Mouse (Mus musculus): Measurements from ENCODE around the gene Lmo2. TPM values are rescaled to one million over a fixed set of nuclear protein-coding genes. Genes with fewer than 3 reads are reported as not detected.

Gene Lmo2
- polyA plus RNA-seq (2016; fragmentation: Nextera tagmentation; extraction: Ambion mirVana): 21.7 and 35.2 TPM in 2 replicates

DNA sequence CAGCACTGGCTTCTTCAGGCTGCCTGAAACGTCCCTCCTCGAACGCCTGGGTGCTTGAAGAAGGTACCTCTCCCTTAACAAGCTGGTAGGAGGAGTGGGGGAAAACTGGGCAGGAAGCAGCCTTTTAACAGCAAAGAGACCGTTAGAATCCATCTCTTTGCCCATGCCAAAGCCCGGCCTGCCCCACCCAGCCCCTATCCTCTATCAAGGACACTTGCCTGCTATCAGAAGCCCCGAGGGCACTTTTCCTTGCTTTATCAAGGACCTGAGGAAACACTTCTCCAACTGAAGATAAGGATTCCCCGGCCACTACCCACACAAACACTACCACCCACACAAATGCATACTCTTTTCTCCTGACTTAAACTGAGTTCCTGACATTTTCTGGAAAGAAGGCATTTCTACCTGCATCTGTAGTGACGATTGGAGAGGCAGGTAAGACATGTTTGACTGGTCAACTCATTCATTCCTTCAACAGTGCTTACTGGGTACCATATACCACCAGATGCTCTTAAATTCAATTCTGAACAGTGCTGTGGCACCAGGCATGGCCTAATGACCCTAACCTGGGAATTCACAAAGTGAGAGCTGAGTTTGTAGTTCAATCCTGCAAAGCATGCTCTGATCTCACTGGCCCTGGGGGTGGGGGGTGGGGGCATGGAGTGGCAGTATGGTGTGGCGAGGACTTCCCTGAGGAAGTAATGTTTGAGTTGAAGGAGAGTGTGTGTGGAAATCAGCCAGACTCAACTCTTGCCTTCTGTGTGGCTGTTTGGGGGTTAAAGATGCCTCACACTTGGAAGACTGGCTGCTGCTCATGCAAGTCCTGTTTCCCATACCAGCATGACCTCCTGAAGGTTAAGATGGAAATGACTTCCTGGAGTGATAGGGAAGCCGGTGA lies at the start of gene Lmo2:
Gene Lmo2 (plus strand): TSS at position 338 of the 898 bp plus-strand sequence.
- peaks cover 17% of the 10 kb centered on the region for H3K4me1 ChIP-seq
- H3K27ac ChIP-seq: no peak within 1 kb of the TSS
- H3K27me3 ChIP-seq (ENCODE audit: insufficient read depth, poor library complexity, severe bottlenecking): peaks cover 21% of the 10 kb centered on the region
- H3K36me3 ChIP-seq: no peaks in the 10 kb centered on the region
- H3K9me3 ChIP-seq: no peaks in the 10 kb centered on the region
- DNase-seq (ENCODE audit: low spot score): no peak
- WGBS: 27% methylated on average over 10 of the region's 10 CpGs
- H3K4me3 ChIP-seq: no peak within 1 kb of the TSS

- H3K36me3 ChIP-seq: no peaks in the 10 kb centered on the region
- no peak overlapping the region for H3K27ac ChIP-seq
- peaks cover 10% of the 10 kb centered on the region; the same call in 1 of the 2 replicates for H3K4me1 ChIP-seq
- H3K4me3 ChIP-seq: no peak overlapping the region
- H3K9me3 ChIP-seq: no peaks in the 10 kb centered on the region
- 84% methylated on average over 5 of the region's 5 CpGs for WGBS
- no peaks in the 10 kb centered on the region for H3K27me3 ChIP-seq (ENCODE audit: insufficient read depth, poor library complexity, severe bottlenecking)
- peak; percentile 59 for DNase-seq (ENCODE audit: low spot score)
Observed at GRCm38 (mm10) chr2:103910601-103911000, 47.2 kb upstream of the Lmo2 start.

GRCm38 (mm10) chr2:103912481-103913251 lies 45.1 kb upstream of the Lmo2 start:
- Histone ChIP-seq H3K9me3 (no peaks in the 10 kb centered on the region), H3K27ac (no peak overlapping the region), H3K27me3 (ENCODE audit: insufficient read depth, poor library complexity, severe bottlenecking) (no peaks in the 10 kb centered on the region), H3K36me3 (no peaks in the 10 kb centered on the region), H3K4me1 (no peaks in the 10 kb centered on the region), H3K4me3 (no peak overlapping the region)
- DNase-seq (ENCODE audit: low spot score): no peak
- WGBS: 86% methylated on average over 16 of the region's 16 CpGs

DNA sequence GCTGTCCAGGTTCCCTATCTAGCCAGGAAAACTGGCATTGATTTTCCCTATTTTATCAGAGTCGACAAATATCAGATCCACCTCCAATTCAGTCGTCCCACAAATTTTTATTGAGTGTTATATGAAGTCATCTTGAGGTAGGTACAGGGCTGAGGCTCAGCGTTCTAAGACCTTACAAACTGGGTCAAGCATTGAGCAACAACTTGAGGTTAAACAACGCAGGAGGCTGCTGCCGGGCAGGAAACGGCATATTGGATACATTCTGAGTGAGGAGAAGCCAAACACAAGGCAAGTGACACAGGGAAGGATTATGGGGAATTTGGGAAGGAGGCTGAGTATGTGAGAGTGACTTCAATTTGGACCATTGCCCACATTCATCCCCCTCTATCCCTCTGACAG lies 44.5 kb upstream of the Lmo2 start:
- no peaks in the 10 kb centered on the region for H3K27me3 ChIP-seq (ENCODE audit: insufficient read depth, poor library complexity, severe bottlenecking)
- H3K27ac ChIP-seq: no peak overlapping the region
- 81% methylated on average over 6 of the region's 6 CpGs for WGBS
- H3K4me1 ChIP-seq: no peaks in the 10 kb centered on the region
- H3K9me3 ChIP-seq: no peaks in the 10 kb centered on the region
- no peaks in the 10 kb centered on the region for H3K36me3 ChIP-seq
- no peak overlapping the region for H3K4me3 ChIP-seq
- no peak for DNase-seq (ENCODE audit: low spot score)

DNA sequence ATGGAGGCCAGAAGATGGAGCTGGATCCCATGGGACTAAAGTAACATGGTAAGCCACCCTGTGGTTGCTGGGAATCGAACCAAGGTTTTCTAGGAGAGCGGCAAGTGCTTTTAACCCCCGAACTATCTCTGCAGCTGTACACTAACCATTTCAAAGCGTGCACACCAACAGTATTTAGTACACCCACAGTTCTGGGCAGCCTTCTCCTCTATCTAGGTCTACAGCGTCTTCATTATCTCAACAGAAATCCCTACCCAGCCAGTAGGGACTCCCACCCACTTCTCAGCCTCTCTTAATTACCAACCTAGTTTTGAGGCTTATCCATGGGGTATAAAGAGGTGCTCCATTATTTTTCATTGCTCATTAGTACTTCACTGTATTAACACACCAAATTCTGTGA lies 41.7 kb upstream of the Lmo2 start:
- H3K27ac ChIP-seq: no peak overlapping the region
- H3K9me3 ChIP-seq: no peaks in the 10 kb centered on the region
- H3K4me3 ChIP-seq: no peak overlapping the region
- no peak for DNase-seq (ENCODE audit: low spot score)
- H3K27me3 ChIP-seq (ENCODE audit: insufficient read depth, poor library complexity, severe bottlenecking): no peaks in the 10 kb centered on the region
- H3K36me3 ChIP-seq: no peaks in the 10 kb centered on the region
- H3K4me1 ChIP-seq: no peaks in the 10 kb centered on the region
- WGBS: 84% methylated on average over 5 of the region's 5 CpGs

DNA sequence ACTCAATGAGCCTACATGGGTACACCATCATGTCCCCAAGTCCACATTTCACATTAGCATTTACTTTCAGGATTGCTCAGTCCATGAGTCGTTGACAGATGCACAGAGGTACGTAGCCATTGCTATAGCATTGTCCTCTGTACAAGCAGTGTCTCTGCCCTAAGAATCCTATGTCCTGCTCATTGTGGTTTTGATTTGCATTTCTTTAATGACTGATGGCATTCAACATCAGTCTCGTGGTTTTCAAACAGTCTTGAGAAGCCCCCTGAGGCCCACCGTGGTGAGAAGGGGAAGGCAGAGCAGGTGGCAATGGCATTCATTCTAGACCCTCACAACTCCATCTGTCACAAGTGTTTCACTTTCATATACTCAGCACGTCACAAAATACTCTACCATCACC lies 40.4 kb upstream of the Lmo2 start:
- H3K27me3 ChIP-seq (ENCODE audit: insufficient read depth, poor library complexity, severe bottlenecking): no peaks in the 10 kb centered on the region
- no peaks in the 10 kb centered on the region for H3K4me1 ChIP-seq
- no peaks in the 10 kb centered on the region for H3K36me3 ChIP-seq
- DNase-seq (ENCODE audit: low spot score): no peak
- no peak overlapping the region for H3K27ac ChIP-seq
- H3K4me3 ChIP-seq: no peak overlapping the region
- 82% methylated on average over 5 of the region's 5 CpGs for WGBS
- H3K9me3 ChIP-seq: no peaks in the 10 kb centered on the region

- H3K27me3 ChIP-seq (ENCODE audit: insufficient read depth, poor library complexity, severe bottlenecking): no peaks in the 10 kb centered on the region
- H3K27ac ChIP-seq: no peak overlapping the region
- no peak overlapping the region for H3K4me3 ChIP-seq
- H3K4me1 ChIP-seq: no peaks in the 10 kb centered on the region
- DNase-seq (ENCODE audit: low spot score): no peak
- no peaks in the 10 kb centered on the region for H3K36me3 ChIP-seq
- no peaks in the 10 kb centered on the region for H3K9me3 ChIP-seq
- 83% methylated on average over 2 of the region's 2 CpGs for WGBS
Observed at GRCm38 (mm10) chr2:103918375-103918774, 39.4 kb upstream of the Lmo2 start.

DNA sequence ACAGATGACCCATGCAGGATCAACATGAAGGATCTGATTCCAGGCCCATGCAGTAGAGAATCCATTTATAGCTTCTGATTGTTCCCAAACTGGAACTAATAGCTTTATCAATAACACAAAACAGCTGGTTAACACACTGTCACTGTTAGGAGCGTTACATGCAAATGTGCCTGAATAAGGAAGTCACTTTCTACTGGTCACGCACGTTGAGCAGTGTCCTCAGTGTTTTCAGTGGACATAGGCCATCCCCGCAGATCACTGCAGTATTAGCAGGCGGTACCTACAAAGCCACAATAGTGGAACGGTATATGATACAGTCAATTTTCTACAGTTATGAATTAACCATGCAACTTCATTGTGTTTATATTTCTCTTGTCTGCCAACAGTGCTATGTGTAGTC lies 38.3 kb upstream of the Lmo2 start:
- H3K27me3 ChIP-seq (ENCODE audit: insufficient read depth, poor library complexity, severe bottlenecking): no peaks in the 10 kb centered on the region
- no peaks in the 10 kb centered on the region for H3K9me3 ChIP-seq
- H3K36me3 ChIP-seq: no peaks in the 10 kb centered on the region
- WGBS: 88% methylated on average over 6 of the region's 6 CpGs
- DNase-seq (ENCODE audit: low spot score): no peak
- no peaks in the 10 kb centered on the region for H3K4me1 ChIP-seq
- no peak overlapping the region for H3K27ac ChIP-seq
- no peak overlapping the region for H3K4me3 ChIP-seq

DNA sequence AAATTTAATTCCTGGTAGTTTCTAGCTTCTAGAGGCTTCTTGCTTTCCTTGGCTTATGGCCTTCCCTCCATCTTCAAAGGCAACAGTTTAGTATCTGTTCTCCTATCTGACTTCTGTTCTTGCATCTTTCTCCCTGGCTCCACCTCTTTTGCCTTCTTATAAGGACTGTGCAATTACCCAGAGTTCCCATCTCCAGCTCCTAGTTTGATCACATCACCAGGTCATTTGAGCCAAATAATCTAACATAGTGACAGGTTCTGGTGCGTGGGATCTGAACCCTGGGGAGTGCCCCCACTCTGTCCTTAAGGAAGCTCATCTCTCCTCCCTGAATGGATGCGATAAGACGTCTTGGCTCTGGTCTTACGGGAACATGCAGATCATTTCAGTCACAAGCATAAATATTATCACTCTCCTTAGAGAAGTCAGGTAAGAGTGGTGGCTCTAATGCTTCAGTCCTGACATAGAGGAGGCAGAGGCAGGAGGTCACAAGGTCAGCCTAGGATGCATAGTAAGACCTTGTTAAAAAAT lies 31.1 kb upstream of the Lmo2 start:
- Histone ChIP-seq H3K36me3 (no peaks in the 10 kb centered on the region), H3K27me3 (ENCODE audit: insufficient read depth, poor library complexity, severe bottlenecking) (no peaks in the 10 kb centered on the region), H3K9me3 (no peaks in the 10 kb centered on the region), H3K4me3 (no peak overlapping the region), H3K27ac (no peak overlapping the region), H3K4me1 (peaks cover 6% of the 10 kb centered on the region; the same call in 1 of the 2 replicates)
- no peak for DNase-seq (ENCODE audit: low spot score)
- 78% methylated on average over 4 of the region's 4 CpGs for WGBS

GRCm38 (mm10) chr2:103927610-103928145 lies 30.1 kb upstream of the Lmo2 start:
- H3K27ac ChIP-seq: no peak overlapping the region
- DNase-seq (ENCODE audit: low spot score): no peak
- peaks cover 11% of the 10 kb centered on the region for H3K4me1 ChIP-seq
- H3K27me3 ChIP-seq (ENCODE audit: insufficient read depth, poor library complexity, severe bottlenecking): no peaks in the 10 kb centered on the region
- 59% methylated on average over 1 of the region's 1 CpGs for WGBS
- H3K9me3 ChIP-seq: no peaks in the 10 kb centered on the region
- no peaks in the 10 kb centered on the region for H3K36me3 ChIP-seq
- H3K4me3 ChIP-seq: no peak overlapping the region

DNA sequence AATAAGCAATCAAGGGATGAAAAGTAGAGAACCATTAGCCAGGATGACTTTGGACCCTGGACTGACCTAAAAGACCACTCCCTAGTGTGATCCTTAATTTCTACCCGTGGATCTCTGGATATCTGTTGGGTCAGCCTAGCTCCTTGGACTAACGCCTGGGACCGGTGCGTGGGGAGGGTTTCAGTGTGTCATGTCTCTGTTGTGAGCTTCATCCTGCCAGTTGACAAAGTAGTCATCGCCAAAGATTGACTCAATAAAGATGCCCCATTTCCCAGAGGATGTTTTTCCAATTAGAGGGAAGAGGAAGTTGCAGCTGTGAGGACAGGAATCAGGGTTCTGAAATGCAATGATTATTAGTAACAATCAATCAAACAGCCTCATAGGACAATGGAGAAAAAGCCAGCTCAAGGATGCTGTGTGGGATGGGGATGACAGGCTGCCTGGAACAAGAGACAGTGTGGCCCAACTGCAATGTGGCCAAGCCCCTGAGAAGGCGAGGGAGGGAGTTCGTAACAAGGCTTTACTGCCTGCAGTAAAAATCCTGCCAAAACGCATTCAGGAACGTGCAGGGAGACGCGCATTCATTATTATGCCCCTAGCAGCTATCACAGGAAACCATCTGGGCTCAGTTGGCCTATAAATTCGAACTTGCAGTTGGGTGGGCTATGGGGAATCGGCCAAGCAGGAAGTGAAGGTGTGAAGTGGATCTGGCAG lies 27.3 kb upstream of the Lmo2 start:
- DNase-seq (ENCODE audit: low spot score): no peak

DNA sequence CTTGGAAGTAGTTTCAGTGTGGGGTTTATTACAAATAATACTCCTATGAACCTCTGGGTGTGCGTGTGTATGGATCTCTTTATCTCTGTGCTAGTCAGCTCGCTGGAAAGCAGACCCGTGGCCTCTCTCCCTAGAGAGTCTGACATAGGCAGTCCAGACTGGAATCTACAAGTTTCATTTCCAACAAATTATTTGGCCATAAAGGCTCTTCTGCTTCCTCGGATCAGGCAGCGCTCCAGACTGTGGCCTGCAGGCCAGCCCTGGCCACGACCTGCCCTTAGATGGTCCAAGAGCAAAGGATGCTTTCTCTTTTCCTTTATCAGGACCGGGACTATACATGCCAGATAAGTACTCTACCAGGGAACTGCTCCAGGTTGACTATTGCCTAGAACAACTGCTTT lies 26.3 kb upstream of the Lmo2 start:
- H3K36me3 ChIP-seq: no peaks in the 10 kb centered on the region
- H3K27ac ChIP-seq: no peak overlapping the region
- H3K9me3 ChIP-seq: no peaks in the 10 kb centered on the region
- H3K4me3 ChIP-seq: no peak overlapping the region
- 56% methylated on average over 7 of the region's 7 CpGs for WGBS
- no peaks in the 10 kb centered on the region for H3K27me3 ChIP-seq (ENCODE audit: insufficient read depth, poor library complexity, severe bottlenecking)
- no peak for DNase-seq (ENCODE audit: low spot score)
- peaks cover 22% of the 10 kb centered on the region for H3K4me1 ChIP-seq

More for the DNA sequence above, 27.3 kb upstream of the Lmo2 start:
- 66% methylated on average over 13 of the region's 13 CpGs for WGBS
- Histone ChIP-seq H3K4me1 (peaks cover 12% of the 10 kb centered on the region), H3K27ac (no peak overlapping the region), H3K9me3 (no peaks in the 10 kb centered on the region), H3K36me3 (no peaks in the 10 kb centered on the region), H3K4me3 (no peak overlapping the region), H3K27me3 (ENCODE audit: insufficient read depth, poor library complexity, severe bottlenecking) (no peaks in the 10 kb centered on the region)

Data from heart, embryonic 10.5 days (tissue).